Mouse (Mus musculus) left cerebral cortex, postnatal 4 days (tissue): ENCODE results near the gene Crtc3. TPM values are rescaled to one million over a fixed set of nuclear protein-coding genes. Genes with fewer than 3 reads are reported as not detected.

Experiments used
- DNase-seq: peaks from one replicate; pipeline ENCODE4 v3.0.0-alpha.2; 2022
- intact Hi-C: fragments of 180-260 bp; cut with DNase I; formaldehyde crosslinking; loops from one replicate; pipeline ENCODE4 v1.15.1; 2025
- total RNA-seq, 2 experiments: library from RNA; stranded (reverse); gene quantifications; 2 replicates each; pipeline ENCODE4 v1.2.3; 2021

The Crtc3 gene
- total RNA-seq, 2 experiments from 2014 or later: 28.5 to 32.1 TPM

- intact Hi-C loops: no loop called here
- DNase-seq: no peak
These were observed 76.4 kb downstream of the Crtc3 start for GRCm38 (mm10) chr7:80612191-80612787.

DNA sequence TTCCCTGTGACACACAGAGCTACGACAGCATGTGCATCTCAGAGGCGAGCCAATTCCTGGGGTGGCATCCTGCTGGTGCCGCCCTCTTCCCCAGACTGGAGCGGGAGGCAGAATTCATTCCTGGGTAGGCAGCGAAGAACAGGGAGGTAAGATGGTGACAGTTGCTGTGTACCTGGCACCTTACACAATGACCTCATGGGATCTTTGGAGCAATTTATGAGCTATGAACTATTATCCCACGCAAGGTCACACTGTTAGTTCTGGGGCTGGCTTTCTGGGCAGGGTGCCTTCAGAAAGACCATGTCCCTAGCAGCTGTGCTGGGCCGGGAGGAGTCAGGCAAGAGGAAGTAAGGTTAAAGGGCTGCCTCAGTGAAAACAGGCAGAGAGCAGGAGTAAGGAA, 77.0 kb downstream of the Crtc3 start:
- intact Hi-C loops: no loop called here
- DNase-seq: no peak

DNA sequence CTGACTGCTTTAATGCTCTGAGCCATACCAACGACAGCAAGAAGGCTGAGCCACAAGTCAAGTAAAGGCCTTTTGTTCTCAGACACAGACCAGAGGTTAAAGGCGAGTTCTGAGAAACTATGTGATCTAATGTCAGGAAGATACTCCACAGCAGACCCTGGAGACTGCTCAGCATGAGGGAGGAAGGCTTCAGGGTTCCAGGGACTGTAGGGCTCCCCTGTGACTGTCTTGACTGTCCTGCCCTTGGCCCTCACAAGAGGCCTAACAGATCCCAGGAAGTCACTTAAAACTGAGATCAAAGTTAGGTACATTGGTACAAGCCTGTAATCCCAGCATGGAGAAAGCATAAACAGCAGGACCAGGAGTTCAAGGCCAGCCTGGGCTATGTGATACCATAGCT, 81.2 kb downstream of the Crtc3 start:
- DNase-seq: no peak
- intact Hi-C loops: no loop called here

DNA sequence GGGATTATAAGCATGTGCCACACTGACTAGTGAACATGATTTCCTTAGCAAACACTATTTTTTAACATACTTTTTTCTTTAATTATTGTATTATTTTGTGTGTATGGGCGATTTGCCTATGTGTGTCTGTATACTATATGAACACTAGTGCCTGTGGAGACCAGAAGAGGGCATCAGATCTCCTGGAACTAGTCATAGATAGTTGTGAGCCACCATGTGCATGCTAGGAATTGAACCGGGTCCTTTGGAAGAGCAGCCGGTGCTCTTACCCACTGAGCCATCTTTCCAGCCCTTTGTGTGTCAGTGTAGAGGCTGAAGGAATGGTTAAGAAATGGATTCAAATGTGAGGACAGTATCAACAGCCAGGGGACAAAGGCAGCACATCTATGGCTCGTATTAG, 82.2 kb downstream of the Crtc3 start:
- intact Hi-C loops: no loop called here
- DNase-seq: no peak

GRCm38 (mm10) chr7:80605557-80605930, 83.1 kb downstream of the Crtc3 start:
- no peak for DNase-seq
- intact Hi-C loops: no loop called here

GRCm38 (mm10) chr7:80604908-80605556, 83.6 kb downstream of the Crtc3 start:
- no peak for DNase-seq
- intact Hi-C loops: no loop called here

GRCm38 (mm10) chr7:80602574-80602973, 86.1 kb downstream of the Crtc3 start:
- no peak for DNase-seq

GRCm38 (mm10) chr7:80598436-80598985, 90.2 kb downstream of the Crtc3 start:
- intact Hi-C loops: no loop called here
- no peak for DNase-seq

More at GRCm38 (mm10) chr7:80602574-80602973, 86.1 kb downstream of the Crtc3 start:
- intact Hi-C loops: no loop called here

GRCm38 (mm10) chr7:80597900-80598299, 90.8 kb downstream of the Crtc3 start:
- DNase-seq: no peak
- intact Hi-C loops: no loop called here

DNA sequence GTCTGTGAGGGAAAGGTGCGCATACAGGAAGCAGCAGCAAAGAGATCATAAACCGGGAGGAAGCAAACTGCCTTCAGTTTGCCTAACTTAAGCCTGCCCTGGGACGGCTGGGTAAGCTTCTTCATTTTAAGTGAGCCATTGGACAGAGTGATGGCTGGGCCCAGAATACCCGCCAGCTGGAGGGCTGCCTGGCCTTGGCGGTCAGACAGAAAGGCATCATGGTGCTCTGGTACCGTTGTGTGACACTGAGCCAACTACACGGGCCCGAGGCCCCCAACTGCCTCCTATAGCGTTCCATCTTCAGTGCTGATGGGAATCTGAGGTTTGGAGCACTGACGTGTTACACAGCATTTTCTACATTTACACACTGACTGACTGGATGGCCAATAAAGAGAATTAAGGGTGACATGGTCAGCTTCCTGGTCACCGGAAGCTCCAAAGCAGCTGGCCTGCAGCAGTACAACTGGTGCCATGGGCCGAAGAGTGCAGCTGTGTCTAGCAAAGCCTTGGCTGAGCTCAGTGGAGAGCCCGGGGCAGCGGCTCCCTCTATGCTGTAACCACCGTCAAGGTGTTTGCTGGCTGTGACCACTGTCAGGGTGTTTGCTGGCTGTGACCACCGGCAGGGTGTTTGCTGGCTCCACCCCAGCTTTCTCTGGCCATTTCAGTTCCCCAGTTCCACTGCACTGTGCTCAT, 99.5 kb downstream of the Crtc3 start:
- intact Hi-C loops: no loop called here
- peak; percentile 80 for DNase-seq

GRCm38 (mm10) chr7:80587684-80588083, 101.0 kb downstream of the Crtc3 start:
- intact Hi-C loops: no loop called here
- DNase-seq: no peak

- intact Hi-C loops: no loop called here
These were observed 101.7 kb downstream of the Crtc3 start for GRCm38 (mm10) chr7:80586681-80587660.

DNA sequence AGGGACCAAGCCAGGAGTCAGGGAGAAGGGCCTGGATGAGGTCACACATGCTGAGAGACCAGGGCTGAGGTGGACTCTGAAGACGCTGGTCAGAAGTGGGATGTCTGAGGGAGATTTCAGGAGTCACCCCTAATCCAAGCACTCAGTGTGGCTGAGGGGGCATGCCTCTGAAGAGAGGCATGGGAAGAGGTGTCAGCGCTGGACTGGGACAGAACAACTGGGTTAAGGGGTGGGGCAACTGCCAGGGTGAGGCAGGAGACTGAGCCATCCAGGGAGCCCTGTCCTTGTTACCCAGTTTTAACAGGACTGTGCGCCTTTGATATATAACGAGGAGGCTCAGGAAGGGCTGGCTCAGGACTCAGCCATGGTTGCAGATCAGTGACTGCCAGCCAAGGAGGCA, 102.5 kb downstream of the Crtc3 start:
- intact Hi-C loops: no loop called here
- DNase-seq: no peak

More at GRCm38 (mm10) chr7:80586681-80587660, 101.7 kb downstream of the Crtc3 start:
- no peak for DNase-seq

GRCm38 (mm10) chr7:80585380-80585779, 103.3 kb downstream of the Crtc3 start:
- DNase-seq: no peak
- intact Hi-C loops: loop anchor here (2.0 kb wide), 1 partner anchor 201 kb away; no protein-coding TSS in a partner anchor

DNA sequence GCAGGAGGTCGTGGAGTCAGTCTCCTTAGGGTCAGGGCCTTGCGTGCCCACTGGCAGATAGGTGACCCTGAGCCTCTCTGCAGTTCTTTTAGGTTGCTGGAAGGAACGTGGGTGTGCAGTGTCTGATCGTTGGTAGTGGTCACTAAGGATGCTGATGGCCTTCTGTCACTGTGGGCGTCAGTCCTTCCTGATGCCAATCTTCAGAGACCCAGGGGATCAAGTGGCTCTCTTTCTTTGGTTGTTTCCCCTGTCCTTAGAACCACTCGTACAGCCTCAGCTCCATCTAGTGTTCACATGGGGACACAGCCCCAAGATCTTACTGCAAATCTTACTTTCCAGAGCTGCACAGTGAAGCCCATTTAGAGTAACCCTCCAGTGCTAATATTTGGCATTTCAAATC, 104.7 kb downstream of the Crtc3 start:
- intact Hi-C loops: loop anchor here (2.0 kb wide), 1 partner anchor 199 kb away; no protein-coding TSS in a partner anchor
- peak; percentile 46 for DNase-seq

GRCm38 (mm10) chr7:80582821-80583451, 105.7 kb downstream of the Crtc3 start:
- DNase-seq: no peak
- intact Hi-C loops: no loop called here

- DNase-seq: peak; percentile 49
- intact Hi-C loops: no loop called here
These were observed 108.3 kb downstream of the Crtc3 start for GRCm38 (mm10) chr7:80580368-80580767.

DNA sequence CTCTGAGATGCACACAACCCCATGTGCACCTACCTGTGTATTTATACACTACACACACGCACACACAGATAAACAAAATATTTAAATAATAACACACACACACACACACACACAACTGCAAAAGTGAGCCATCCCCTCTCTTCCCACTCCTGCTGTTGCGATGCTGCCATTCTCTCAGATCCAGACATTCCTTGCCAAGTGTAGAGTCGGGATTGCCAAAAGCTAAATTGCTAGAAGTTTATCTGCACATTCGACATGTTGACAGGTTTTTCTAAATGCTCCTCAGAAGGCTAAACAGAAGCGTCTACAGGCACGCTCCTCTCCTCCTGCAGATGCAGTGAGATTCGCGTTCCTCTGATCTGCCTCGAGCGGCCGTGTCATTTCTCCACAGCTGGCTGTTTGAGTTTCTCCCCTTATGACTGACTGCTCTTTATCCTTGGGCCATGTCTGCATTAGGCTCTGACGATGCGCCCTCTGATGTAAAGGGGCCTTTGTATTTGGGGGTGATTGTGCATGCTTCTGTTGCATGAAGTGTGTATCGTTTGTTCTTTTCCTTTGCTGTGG, 111.2 kb downstream of the Crtc3 start:
- DNase-seq: no peak
- intact Hi-C loops: no loop called here

DNA sequence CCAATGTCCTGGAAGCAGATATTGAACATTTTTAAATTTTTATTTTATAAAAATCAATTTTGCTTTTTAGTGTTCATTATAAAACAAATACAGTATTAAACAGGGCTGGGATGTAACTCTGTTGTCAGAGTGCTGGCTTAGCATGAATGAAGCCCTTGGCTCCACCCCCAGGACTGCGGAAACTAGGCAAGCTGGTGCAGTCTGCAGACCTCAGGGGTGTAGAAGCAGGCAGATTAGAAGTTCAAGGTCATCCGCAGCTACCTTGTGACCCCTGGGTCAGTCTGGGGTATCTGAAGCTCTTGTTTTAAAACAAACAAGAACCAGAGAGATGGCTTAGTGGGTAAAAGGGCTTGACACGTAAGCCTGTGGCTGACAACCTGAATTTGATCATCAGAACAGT, 112.1 kb downstream of the Crtc3 start:
- intact Hi-C loops: no loop called here
- DNase-seq: no peak

DNA sequence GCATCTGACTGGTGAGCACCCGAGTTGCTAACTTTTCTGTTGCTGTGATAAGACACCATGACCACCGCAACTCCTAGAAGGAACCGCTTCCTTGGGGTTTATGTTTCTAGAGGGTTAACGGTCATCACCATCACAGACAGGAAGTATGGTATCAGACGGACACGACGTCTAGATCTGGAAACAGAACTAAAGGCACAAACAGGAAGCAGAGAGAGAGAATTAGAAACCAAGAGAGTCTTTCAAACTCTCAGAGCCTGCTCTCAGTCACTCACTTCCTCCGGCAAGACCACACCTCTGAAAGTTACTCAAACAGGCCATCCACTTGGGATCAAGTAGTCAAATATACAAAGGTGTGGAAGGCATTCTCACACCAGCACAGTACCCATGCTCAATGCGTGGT, 112.9 kb downstream of the Crtc3 start:
- intact Hi-C loops: no loop called here
- no peak for DNase-seq
